Mouse (Mus musculus) heart, adult 2 months (tissue): Measurements from ENCODE around the gene Qpct. TPM values are rescaled to one million over a fixed set of nuclear protein-coding genes. Genes with fewer than 3 reads are reported as not detected.

Experiments used
- DNase-seq, 2 experiments: peaks; one replicate each; pipeline ENCODE4 v3.0.0; 2021
- H3K27ac ChIP-seq: fragments of 200-600 bp; 2 replicates; pipeline ENCODE4 v1.8.1; 2022
- H3K27me3 ChIP-seq: fragments of 200-500 bp; 2 replicates; pipeline ENCODE4 v1.6.1; 2012; ENCODE audit warnings: mild to moderate bottlenecking, low read length, inconsistent platforms, mixed read lengths; ENCODE audit not compliant: control insufficient read depth, insufficient read depth
- H3K36me3 ChIP-seq: fragments of 200-500 bp; 2 replicates; pipeline ENCODE4 v1.6.1; 2012; ENCODE audit warnings: low read length, inconsistent platforms; ENCODE audit not compliant: control insufficient read depth, insufficient read depth
- H3K4me1 ChIP-seq: fragments of 200-500 bp; 2 replicates; pipeline ENCODE4 v1.6.1; 2011; ENCODE audit warnings: low read length; ENCODE audit not compliant: control insufficient read depth, insufficient read depth
- H3K4me3 ChIP-seq: fragments of 200-600 bp; 2 replicates; pipeline ENCODE4 v1.8.1; 2022
- H3K79me2 ChIP-seq: fragments of 200-500 bp; replicated peaks from 2 replicates; pipeline ENCODE4 v1.6.1; 2012; ENCODE audit warnings: mild to moderate bottlenecking, inconsistent platforms, low read length, moderate library complexity, mixed read lengths; ENCODE audit not compliant: control insufficient read depth, insufficient read depth
- H3K9ac ChIP-seq: fragments of 200-500 bp; 2 replicates; pipeline ENCODE4 v1.6.1; 2012; ENCODE audit warnings: low read depth, mild to moderate bottlenecking, control low read depth, inconsistent platforms, low read length, mixed read lengths
- CTCF ChIP-seq: fragments of 200-600 bp; IDR thresholded peaks from 2 replicates; pipeline ENCODE4 v1.8.1; 2022; ENCODE audit warnings: antibody characterized with exemption, mild to moderate bottlenecking, moderate library complexity
- EP300 ChIP-seq: fragments of 200-500 bp; IDR thresholded peaks from 2 replicates; pipeline ENCODE4 v1.6.1; 2011; ENCODE audit warnings: low read depth, low read length, control low read depth; ENCODE audit not compliant: insufficient read depth
- POLR2A ChIP-seq: fragments of 200-500 bp; IDR thresholded peaks from 2 replicates; pipeline ENCODE4 v1.6.1; 2011; ENCODE audit warnings: mild to moderate bottlenecking, low read depth, low read length, control low read depth; ENCODE audit not compliant: insufficient read depth
- WGBS: fragments of 180-500 bp; shearing (Covaris S2); methylation state at CpG from one replicate; pipeline ENCODE4 v1.1.7; 2018; 5-methylcytosine and 5-hydroxymethylcytosine counted together
- intact Hi-C: fragments of 180-260 bp; cut with DNase I; formaldehyde crosslinking; loops from one replicate; pipeline ENCODE4 v1.15.1; 2025
- polyA plus RNA-seq: library from polyadenylated mRNA; depleted of rRNA; stranded (reverse); fragments of >200 nt; gene quantifications from 2 replicates; pipeline ENCODE4 v1.2.3, GENCODE M21; 2012
- total RNA-seq, 2 experiments: library from RNA; stranded (reverse); gene quantifications; 2 replicates each; pipeline ENCODE4 v1.2.3; 2021

Qpct gene
- total and polyA plus RNA-seq, 3 experiments, result 4.7 to 5.1 (median 5.0) TPM

DNA sequence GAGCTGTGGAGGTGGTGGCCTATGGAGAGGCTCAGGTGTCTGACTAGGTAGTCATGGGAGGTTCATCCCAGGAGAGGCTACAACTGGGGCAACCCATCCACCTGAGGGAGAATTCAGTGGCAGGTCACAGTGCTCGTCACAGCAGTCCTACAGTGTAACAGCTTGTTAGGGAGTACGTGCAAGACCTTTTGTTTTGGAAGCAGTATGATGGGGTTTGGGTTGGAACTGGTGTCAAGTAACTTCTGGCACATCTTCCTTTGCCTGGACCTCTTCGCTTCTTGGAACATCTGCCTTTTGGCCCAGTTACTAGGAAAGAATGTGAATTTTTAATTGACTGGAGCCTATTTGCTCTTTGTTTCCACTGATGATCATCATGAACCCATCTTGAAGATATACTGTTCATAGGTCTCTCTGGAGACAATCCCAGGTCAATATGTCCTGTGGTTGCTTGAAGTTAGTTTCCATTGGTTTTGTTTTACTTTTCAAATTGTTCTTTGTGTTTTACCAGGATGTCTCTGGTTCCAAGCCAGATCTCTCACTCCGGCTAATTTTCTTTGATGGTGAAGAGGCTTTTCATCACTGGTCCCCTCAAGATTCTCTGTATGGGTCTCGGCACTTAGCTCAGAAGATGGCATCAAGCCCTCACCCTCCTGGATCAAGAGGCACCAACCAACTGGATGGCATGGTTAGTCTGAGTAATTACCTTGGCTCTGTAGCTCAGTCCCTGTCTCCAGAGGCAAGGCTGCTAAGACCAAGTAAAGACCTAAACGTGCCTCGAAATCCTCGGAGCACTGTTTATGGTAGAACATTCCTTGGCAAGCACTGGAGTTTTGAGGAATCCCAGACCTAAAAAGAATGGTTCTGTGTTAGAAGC, 25.5 kb downstream of the Qpct start:
- no peak for TF ChIP-seq POLR2A
- Histone ChIP-seq H3K4me3 (no peak overlapping the region), H3K9ac (no peak overlapping the region), H3K27me3 (no peaks in the 10 kb centered on the region), H3K36me3 (no peaks in the 10 kb centered on the region), H3K27ac (no peak overlapping the region), H3K79me2 (no peaks in the 10 kb centered on the region), H3K4me1 (0 out of 2 replicates have a peak, but pooled peaks cover 1% of the 10 kb centered on the region)
- intact Hi-C loops, result no loop called here
- no peak for DNase-seq
- 70% methylated on average over 8 of the region's 8 CpGs for WGBS

GRCm38 (mm10) chr17:79077848-79078146, 26.1 kb downstream of the Qpct start:
- 0 out of 2 replicates have a peak, but pooled peaks cover 1% of the 10 kb centered on the region for H3K4me1 ChIP-seq
- no peak overlapping the region for H3K4me3 ChIP-seq
- intact Hi-C loops, result no loop called here
- H3K27me3 ChIP-seq, result no peaks in the 10 kb centered on the region
- DNase-seq, result no peak
- no peaks in the 10 kb centered on the region for H3K79me2 ChIP-seq
- no peak overlapping the region for H3K27ac ChIP-seq
- no peaks in the 10 kb centered on the region for H3K36me3 ChIP-seq
- TF ChIP-seq EP300 (no peak), POLR2A (no peak), CTCF (no peak)
- 72% methylated on average over 1 of the region's 1 CpGs for WGBS
- H3K9ac ChIP-seq, result no peak overlapping the region

DNA sequence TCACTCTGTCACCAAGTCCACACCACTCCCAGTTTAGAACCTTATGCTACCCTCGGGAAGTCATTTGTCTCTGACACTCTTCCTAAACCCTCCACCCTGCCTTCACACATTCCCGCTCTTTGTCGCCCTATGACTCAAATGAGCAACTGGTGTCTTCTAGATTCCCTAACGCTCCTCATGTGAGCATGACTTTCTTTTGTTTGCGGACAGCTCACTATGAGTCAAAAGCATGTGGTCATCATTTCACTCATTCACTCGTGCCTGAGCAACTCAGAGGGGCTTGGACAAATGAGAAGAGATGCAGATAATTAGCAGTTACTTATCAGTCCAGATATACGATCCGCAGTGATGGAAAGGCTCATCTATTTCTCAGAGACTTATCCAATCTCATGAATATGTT, 26.5 kb downstream of the Qpct start:
- H3K9ac ChIP-seq, result no peak overlapping the region
- H3K36me3 ChIP-seq, result no peaks in the 10 kb centered on the region
- H3K4me1 ChIP-seq, result 0 out of 2 replicates have a peak, but pooled peaks cover 1% of the 10 kb centered on the region
- no peak overlapping the region for H3K27ac ChIP-seq
- no peak overlapping the region for H3K4me3 ChIP-seq
- 91% methylated on average over 8 of the region's 8 CpGs for WGBS
- TF ChIP-seq CTCF (no peak), EP300 (no peak), POLR2A (no peak)
- DNase-seq, result no peak
- H3K79me2 ChIP-seq, result no peaks in the 10 kb centered on the region
- no peaks in the 10 kb centered on the region for H3K27me3 ChIP-seq
- intact Hi-C loops, result no loop called here

GRCm38 (mm10) chr17:79091710-79092109, 40.0 kb downstream of the Qpct start:
- intact Hi-C loops, result no loop called here
- no peak overlapping the region for H3K27ac ChIP-seq
- no peak for DNase-seq
- TF ChIP-seq POLR2A (no peak), EP300 (no peak), CTCF (no peak)
- WGBS, result 24% methylated on average over 1 of the region's 1 CpGs
- H3K4me3 ChIP-seq, result no peak overlapping the region
- no peaks in the 10 kb centered on the region for H3K27me3 ChIP-seq
- no peaks in the 10 kb centered on the region for H3K36me3 ChIP-seq
- H3K79me2 ChIP-seq, result no peaks in the 10 kb centered on the region
- H3K4me1 ChIP-seq, result no peaks in the 10 kb centered on the region
- H3K9ac ChIP-seq, result no peak overlapping the region

DNA sequence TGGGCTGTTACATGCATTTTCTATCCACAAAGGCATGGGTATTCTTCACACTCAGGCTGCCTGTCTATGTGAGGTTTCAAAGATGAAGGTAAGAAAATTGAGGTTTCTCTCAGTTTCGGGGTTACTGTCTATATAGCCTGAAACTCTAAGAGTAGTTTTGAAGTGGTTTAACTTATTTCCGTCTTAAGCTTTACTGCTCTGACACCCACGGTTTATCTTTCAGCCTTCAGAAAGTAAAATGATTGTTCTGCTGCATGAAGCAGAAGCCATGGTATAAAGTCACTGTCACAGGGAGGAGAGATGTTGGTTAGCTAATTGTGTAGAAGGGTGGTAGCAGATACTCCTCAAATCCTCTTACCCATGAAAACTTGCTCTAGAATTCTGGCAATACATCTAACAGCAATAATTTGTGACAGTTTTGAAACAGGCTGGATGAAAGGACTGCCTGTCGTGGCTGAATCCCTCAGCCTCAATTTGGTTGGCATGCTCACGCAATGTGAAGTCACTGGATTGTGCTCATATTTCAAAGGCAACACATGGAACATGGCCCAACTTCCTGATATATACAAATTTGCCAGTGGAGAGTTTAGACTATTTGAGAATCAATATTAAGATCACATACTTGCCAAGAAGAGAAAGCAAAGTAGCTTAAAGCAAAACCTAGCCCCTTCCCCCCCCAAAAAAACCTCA, 41.7 kb downstream of the Qpct start:
- Histone ChIP-seq H3K27me3 (no peaks in the 10 kb centered on the region), H3K4me1 (no peaks in the 10 kb centered on the region), H3K4me3 (no peak overlapping the region), H3K79me2 (no peaks in the 10 kb centered on the region), H3K9ac (no peak overlapping the region), H3K27ac (no peak overlapping the region), H3K36me3 (no peaks in the 10 kb centered on the region)
- WGBS, result 75% methylated on average over 5 of the region's 5 CpGs
- no peak for DNase-seq
- intact Hi-C loops, result no loop called here
- TF ChIP-seq EP300 (no peak), CTCF (no peak), POLR2A (no peak)

- WGBS, result 70% methylated on average over 2 of the region's 2 CpGs
- intact Hi-C loops, result no loop called here
- TF ChIP-seq POLR2A, result no peak
- no peak for TF ChIP-seq CTCF
- TF ChIP-seq EP300, result no peak
- no peak overlapping the region for H3K9ac ChIP-seq
- no peak for DNase-seq
- no peaks in the 10 kb centered on the region for H3K36me3 ChIP-seq
- H3K27me3 ChIP-seq, result no peaks in the 10 kb centered on the region
- no peaks in the 10 kb centered on the region for H3K79me2 ChIP-seq
- peaks cover 2% of the 10 kb centered on the region; the same call in 1 of the 2 replicates for H3K4me1 ChIP-seq
- H3K4me3 ChIP-seq, result no peak overlapping the region
- H3K27ac ChIP-seq, result no peak overlapping the region
Observed at GRCm38 (mm10) chr17:79095624-79096023, 43.9 kb downstream of the Qpct start.
